9 mouse cellular contexts compared by ENCODE assay signal in the genomic region with DNA sequence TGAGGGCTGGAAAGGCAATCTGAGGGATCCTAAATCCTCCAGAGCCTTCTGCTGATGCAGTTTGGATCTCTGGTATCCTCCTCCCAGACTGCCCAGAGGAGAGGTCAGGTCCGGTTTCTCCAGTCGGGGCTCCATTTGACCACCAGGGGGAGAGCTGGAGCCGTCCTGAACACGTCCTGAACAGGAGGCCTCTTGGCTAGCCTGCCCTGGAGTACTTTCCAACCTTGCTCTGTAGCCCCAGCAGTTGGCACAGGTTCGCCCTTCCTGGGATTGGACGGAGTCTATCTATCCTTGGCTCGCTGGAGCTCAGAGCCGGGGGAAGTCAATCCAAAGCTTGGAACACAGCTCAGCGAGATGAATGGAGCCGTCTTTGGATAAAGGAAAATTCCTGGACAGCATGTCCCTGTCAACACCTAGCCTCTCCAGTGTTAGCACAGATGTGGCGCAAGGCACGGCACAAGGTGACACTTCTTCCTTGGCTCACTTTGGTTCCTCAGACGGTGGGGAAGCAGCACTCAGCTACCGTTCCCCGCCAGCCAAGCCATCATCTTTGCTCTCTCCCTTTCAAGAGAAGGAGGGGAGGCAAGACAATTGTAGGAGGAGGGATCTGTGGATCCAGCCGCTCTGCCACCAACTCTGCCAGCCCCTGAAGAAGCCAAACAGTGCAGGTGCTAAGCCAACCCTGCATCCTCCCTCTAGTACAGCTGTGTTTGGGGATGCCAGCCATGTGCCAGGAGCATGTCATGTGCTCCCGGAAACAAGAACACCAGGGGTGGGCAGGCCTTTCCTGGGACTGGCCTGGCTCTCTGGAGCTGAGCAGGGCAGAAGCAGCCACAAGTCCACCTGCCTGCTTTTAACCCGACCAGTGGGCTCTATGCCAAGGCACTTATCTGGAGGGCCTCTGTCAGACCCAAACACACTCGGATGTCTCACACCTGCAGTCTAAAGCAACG. TPM values are rescaled to one million over a fixed set of nuclear protein-coding genes. Genes with fewer than 3 reads are reported as not detected.
A peak's percentile ranks its signal among the peaks of the same experiment; 100 is the strongest.
DNase-seq lines count a peak whose midpoint lies in the region; ATAC-seq and TF ChIP-seq lines count a peak whose summit lies in the region.
"Had no signal": no experiment of that assay in that cellular context is flagged by ENCODE, and none has a peak within 500 bp of the region (broad histone marks: within the 10 kb centered on the region; RNA-seq: fewer than 3 reads in every experiment).

No protein-coding gene starts in this region.

- H3K9me3 ChIP-seq in G1E (replicated peaks) = no peaks in the 10 kb centered on the region
- H3K9me3 ChIP-seq in forebrain, postnatal 0 days (ENCODE audit: low read length) = no peaks in the 10 kb centered on the region
- H3K9me3 ChIP-seq in hindbrain, embryonic 11.5 days (ENCODE audit: control insufficient read depth, low read length) = no peaks in the 10 kb centered on the region

- no peak overlapping the region for H3K4me3 ChIP-seq in G1E (ENCODE audit: low read depth, low read length)
- H3K4me3 ChIP-seq in cerebellum, adult 2 months (replicated peaks; ENCODE audit: insufficient read depth, low read depth, low read length) = peak overlapping the region; percentile 37
- no peak overlapping the region for H3K4me3 ChIP-seq in forebrain, postnatal 0 days (ENCODE audit: low read depth, low read length)
- no peak overlapping the region for H3K4me3 ChIP-seq in hindbrain, embryonic 11.5 days (ENCODE audit: low read depth, low read length)

- peaks cover 15% of the 10 kb centered on the region for H3K4me1 ChIP-seq in G1E (ENCODE audit: insufficient read depth, low read depth, low read length)
- peaks cover 31% of the 10 kb centered on the region for H3K4me1 ChIP-seq in cerebellum, adult 2 months (ENCODE audit: control insufficient read depth, insufficient read depth, low read length)
- peaks cover 14% of the 10 kb centered on the region for H3K4me1 ChIP-seq in forebrain, postnatal 0 days (ENCODE audit: insufficient read depth)
- 0 out of 2 replicates have a peak, but pooled peaks cover 3% of the 10 kb centered on the region for H3K4me1 ChIP-seq in hindbrain, embryonic 11.5 days (replicated peaks; ENCODE audit: control insufficient read depth, insufficient read depth, low read length)

- TF ChIP-seq POLR2A in cerebellum, adult 2 months (IDR thresholded peaks at IDR 0.05; ENCODE audit: borderline replicate concordance, insufficient read depth, low read length) = no peak

- H3K27me3 ChIP-seq in G1E (ENCODE audit: insufficient read depth, low read length) = no peaks in the 10 kb centered on the region
- no peaks in the 10 kb centered on the region for H3K27me3 ChIP-seq in cerebellum, adult 2 months (ENCODE audit: control insufficient read depth, insufficient read depth, low read length)
- H3K27me3 ChIP-seq in forebrain, postnatal 0 days (ENCODE audit: insufficient read depth, low read length) = no peaks in the 10 kb centered on the region
- no peaks in the 10 kb centered on the region for H3K27me3 ChIP-seq in hindbrain, embryonic 11.5 days (ENCODE audit: control insufficient read depth, insufficient read depth, low read length)

- peak; percentile 59 for DNase-seq in G1E (ENCODE audit: low spot score)
- DNase-seq in cerebellum, adult 2 months = peak; percentile 94 to 96
- DNase-seq in forebrain, postnatal 0 days = peak; percentile 84
- peak; percentile 90 for DNase-seq in hindbrain, embryonic 11.5 days (ENCODE audit: low spot score)
- peak; percentile 46 to 82 for DNase-seq in layer of hippocampus, postnatal 25 days (ENCODE audit: extremely low spot score in 1 of 2, low spot score in 1 of 2)
- DNase-seq in lung, postnatal 14 days = peak; percentile 94
- DNase-seq in retina, adult 2 months (ENCODE audit: low read depth, low spot score) = peak; percentile 65
- peak; percentile 67 for DNase-seq in thymus, postnatal 25 days

- TF ChIP-seq CTCF in G1E (IDR thresholded peaks at IDR 0.05; ENCODE audit: low read depth, low read length) = peak; percentile 71
- peak; percentile 95 for TF ChIP-seq CTCF in cerebellum, adult 2 months (IDR thresholded peaks at IDR 0.05; ENCODE audit: borderline replicate concordance, insufficient read depth, low read depth, low read length)
- TF ChIP-seq CTCF in forebrain, postnatal 0 days (IDR thresholded peaks at IDR 0.05; ENCODE audit: low read depth) = peak; percentile 86

- H3K4me2 ChIP-seq in forebrain, postnatal 0 days (ENCODE audit: low read depth) = 0 out of 2 replicates have a peak overlapping the region, but pooled peaks have one; percentile 13
- H3K4me2 ChIP-seq in hindbrain, embryonic 11.5 days (replicated peaks; ENCODE audit: low read depth, low read length) = no peak overlapping the region

- H3K9ac ChIP-seq in forebrain, postnatal 0 days = peak overlapping the region; percentile 35; the same call in 1 of the 2 replicates
- no peak overlapping the region for H3K9ac ChIP-seq in hindbrain, embryonic 11.5 days (ENCODE audit: low read depth, low read length)

- 2% methylated on average over 20 of the region's 20 CpGs for WGBS in cerebellum, adult 2 months
- 22% methylated on average over 20 of the region's 20 CpGs for WGBS in forebrain, postnatal 0 days
- 54% methylated on average over 20 of the region's 20 CpGs for WGBS in hindbrain, embryonic 11.5 days

- H3K36me3 ChIP-seq in G1E (replicated peaks) = peaks cover 46% of the 10 kb centered on the region
- no peaks in the 10 kb centered on the region for H3K36me3 ChIP-seq in forebrain, postnatal 0 days (ENCODE audit: insufficient read depth)
- H3K36me3 ChIP-seq in hindbrain, embryonic 11.5 days (ENCODE audit: control insufficient read depth, insufficient read depth, low read length) = no peaks in the 10 kb centered on the region

- H3K27ac ChIP-seq in cerebellum, adult 2 months (ENCODE audit: insufficient read depth, low read length) = peak overlapping the region; percentile 18; the same call in 1 of the 2 replicates
- H3K27ac ChIP-seq in forebrain, postnatal 0 days (ENCODE audit: low read depth, low read length) = peak overlapping the region; percentile 70
- no peak overlapping the region for H3K27ac ChIP-seq in hindbrain, embryonic 11.5 days (ENCODE audit: low read depth, low read length)

- ATAC-seq in G1E (ENCODE audit: extremely low read depth, insufficient number of reproducible peaks, low FRiP score, poor library complexity, severe bottlenecking) = peak; percentile 64
- ATAC-seq in forebrain, postnatal 0 days = peak; percentile 86
- peak; percentile 81; the same call in 1 of the 2 replicates for ATAC-seq in hindbrain, embryonic 11.5 days (ENCODE audit: low FRiP score)

RNA-seq across cellular contexts. Expression of gene Eno1, which starts 21.0 kb away (rescaled TPM):
- 705 and 806 TPM in 2 replicates for total RNA-seq in G1E (2014; fragmentation: Nextera tagmentation)
- 688 and 864 TPM in 2 replicates for total RNA-seq in G1E (2017)
- polyA plus RNA-seq in G1E (2012) = 1,261 and 1,939 TPM in 2 replicates
- polyA plus RNA-seq in cerebellum, adult 2 months (2012; rRNA removed) = 918 and 961 TPM in 2 replicates
- total RNA-seq in forebrain, postnatal 0 days (2014; rRNA removed) = 283 and 328 TPM in 2 replicates
- 856 and 963 TPM in 2 replicates for polyA plus RNA-seq in forebrain, postnatal 0 days (2015; fragmentation: Nextera tagmentation; extraction: Ambion mirVana)
- polyA plus RNA-seq in hindbrain, embryonic 11.5 days (2014; fragmentation: Nextera tagmentation; extraction: Ambion mirVana) = 1,515 and 1,668 TPM in 2 replicates
- 100 to 1,000 TPM; 401 to 447 TPM for total RNA-seq in layer of hippocampus, postnatal 25 days (2021)

RNA-seq across cellular contexts. Expression of gene Rere, which starts 23.9 kb away (rescaled TPM):
- total RNA-seq in G1E (2014; fragmentation: Nextera tagmentation) (154 and 173 TPM in 2 replicates), G1E (2017) (17.4 and 18.6 TPM in 2 replicates)
- 329 and 361 TPM in 2 replicates for polyA plus RNA-seq in G1E (2012)
- 69.1 and 73.2 TPM in 2 replicates for polyA plus RNA-seq in cerebellum, adult 2 months (2012; rRNA removed)
- total RNA-seq in forebrain, postnatal 0 days (2014; rRNA removed) = 30.5 and 31.3 TPM in 2 replicates
- polyA plus RNA-seq in forebrain, postnatal 0 days (2015; fragmentation: Nextera tagmentation; extraction: Ambion mirVana) = 14.8 and 18.9 TPM in 2 replicates
- 40.5 and 50.0 TPM in 2 replicates for polyA plus RNA-seq in hindbrain, embryonic 11.5 days (2014; fragmentation: Nextera tagmentation; extraction: Ambion mirVana)
- 100 to 1,000 TPM; 106 to 134 TPM for total RNA-seq in layer of hippocampus, postnatal 25 days (2021)

RNA-seq across cellular contexts. Expression of gene Car6, which starts 56.4 kb away (rescaled TPM):
- total RNA-seq in G1E (2014; fragmentation: Nextera tagmentation) = not detected in 2 replicates
- total RNA-seq in G1E (2017) = not detected in 2 replicates
- polyA plus RNA-seq in G1E (2012) = not detected in 2 replicates
- not detected in 2 replicates for polyA plus RNA-seq in cerebellum, adult 2 months (2012; rRNA removed)
- total RNA-seq in forebrain, postnatal 0 days (2014; rRNA removed) = not detected in 2 replicates
- polyA plus RNA-seq in forebrain, postnatal 0 days (2015; fragmentation: Nextera tagmentation; extraction: Ambion mirVana) = not detected in 2 replicates
- 0.21 TPM in 1 of 2 replicates, not detected in the other for polyA plus RNA-seq in hindbrain, embryonic 11.5 days (2014; fragmentation: Nextera tagmentation; extraction: Ambion mirVana)
- total RNA-seq in layer of hippocampus, postnatal 25 days (2021) = not detected
- polyA plus RNA-seq: frontal cortex, adult 2 months had no signal
